Mouse (Mus musculus) embryonic facial prominence, embryonic 10.5 days (tissue): ENCODE data around the gene Spata22. TPM values are rescaled to one million over a fixed set of nuclear protein-coding genes. Genes with fewer than 3 reads are reported as not detected.
"Not testable (repeated sequence)": the region's sequence is repeated elsewhere in the genome, so short reads cannot be mapped to it uniquely, and the experiment has no call there.

ENCODE experiments used
- DNase-seq: peaks from one replicate; pipeline ENCODE4 v3.0.0-alpha.2; 2017; ENCODE audit warnings: low spot score
- H3K27ac ChIP-seq: fragments of 300-500 bp; sonication (generic); replicated peaks from 2 replicates; pipeline ENCODE4 v1.5.1; 2016; ENCODE audit warnings: mild to moderate bottlenecking
- H3K27me3 ChIP-seq: fragments of 300-500 bp; sonication (generic); replicated peaks from 2 replicates; pipeline ENCODE4 v1.6.1; 2016; ENCODE audit warnings: low read depth, mild to moderate bottlenecking; ENCODE audit not compliant: poor library complexity, severe bottlenecking
- H3K36me3 ChIP-seq: fragments of 300-500 bp; sonication (generic); replicated peaks from 2 replicates; pipeline ENCODE4 v1.6.1; 2016; ENCODE audit warnings: mild to moderate bottlenecking, moderate library complexity
- H3K4me1 ChIP-seq: fragments of 300-500 bp; sonication (generic); 2 replicates; pipeline ENCODE4 v1.6.1; 2016
- H3K4me3 ChIP-seq: fragments of 300-500 bp; sonication (generic); 2 replicates; pipeline ENCODE4 v1.5.1; 2016; ENCODE audit warnings: mild to moderate bottlenecking, moderate library complexity
- H3K9me3 ChIP-seq: fragments of 300-500 bp; sonication (generic); 2 replicates; pipeline ENCODE4 v1.6.1; 2016; ENCODE audit warnings: mild to moderate bottlenecking
- WGBS: fragments of 180-500 bp; shearing (Covaris S2); methylation state at CpG from one replicate; pipeline ENCODE4 v1.1.7; 2016; 5-methylcytosine and 5-hydroxymethylcytosine counted together
- polyA plus RNA-seq: library from polyadenylated mRNA; unstranded; fragments of >200 nt; fragmentation: Nextera tagmentation; extraction: Ambion mirVana; gene quantifications from 2 replicates; pipeline ENCODE4 v1.2.1, GENCODE M21; 2016

Spata22 gene
- polyA plus RNA-seq, result not detected in 2 replicates

GRCm38 (mm10) chr11:73329442-73329841 is at the start of gene Spata22, which contains the start of the genes Aspa and Gm49340:
Gene Spata22 (plus strand): TSS chr11:73329741.
Gene Aspa (minus strand): TSS chr11:73329596.
Gene Gm49340 (plus strand): TSS chr11:73329741.
- Histone ChIP-seq H3K9me3 (peaks cover 4% of the 10 kb centered on the region; the same call in 1 of the 2 replicates), H3K27me3 (no peaks in the 10 kb centered on the region), H3K36me3 (no peaks in the 10 kb centered on the region), H3K4me3 (no peak within 1 kb of the TSS), H3K4me1 (no peaks in the 10 kb centered on the region), H3K27ac (no peak within 1 kb of the TSS)
- WGBS, result 87% methylated on average over 27 of the region's 27 CpGs
- DNase-seq, result no peak

DNA sequence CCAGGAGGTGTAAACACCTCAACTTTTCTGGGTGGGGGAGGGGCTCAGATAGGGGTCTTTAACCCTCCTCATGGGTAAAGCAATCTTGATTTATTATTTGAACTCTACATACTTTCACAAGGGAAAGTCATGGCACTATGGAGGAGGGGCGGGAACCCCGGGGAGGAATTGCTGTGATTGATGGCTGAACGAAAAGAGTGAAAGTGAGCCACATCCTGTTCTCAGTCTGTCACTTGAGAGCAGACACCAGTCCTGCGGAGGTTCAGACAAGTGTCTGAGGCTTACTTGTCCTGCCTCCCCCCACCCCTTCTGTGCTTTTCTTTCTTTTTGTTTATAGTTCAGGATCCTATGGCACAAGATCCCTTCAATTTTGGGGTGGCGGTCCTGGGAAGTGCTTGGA is 48.8 kb upstream of the Spata22 start:
- no peaks in the 10 kb centered on the region for H3K36me3 ChIP-seq
- no peaks in the 10 kb centered on the region for H3K27me3 ChIP-seq
- WGBS, result 46% methylated on average over 5 of the region's 5 CpGs
- no peak overlapping the region for H3K4me3 ChIP-seq
- H3K4me1 ChIP-seq, result peaks cover 33% of the 10 kb centered on the region
- no peak for DNase-seq
- H3K27ac ChIP-seq, result no peak overlapping the region
- H3K9me3 ChIP-seq, result no peaks in the 10 kb centered on the region

DNA sequence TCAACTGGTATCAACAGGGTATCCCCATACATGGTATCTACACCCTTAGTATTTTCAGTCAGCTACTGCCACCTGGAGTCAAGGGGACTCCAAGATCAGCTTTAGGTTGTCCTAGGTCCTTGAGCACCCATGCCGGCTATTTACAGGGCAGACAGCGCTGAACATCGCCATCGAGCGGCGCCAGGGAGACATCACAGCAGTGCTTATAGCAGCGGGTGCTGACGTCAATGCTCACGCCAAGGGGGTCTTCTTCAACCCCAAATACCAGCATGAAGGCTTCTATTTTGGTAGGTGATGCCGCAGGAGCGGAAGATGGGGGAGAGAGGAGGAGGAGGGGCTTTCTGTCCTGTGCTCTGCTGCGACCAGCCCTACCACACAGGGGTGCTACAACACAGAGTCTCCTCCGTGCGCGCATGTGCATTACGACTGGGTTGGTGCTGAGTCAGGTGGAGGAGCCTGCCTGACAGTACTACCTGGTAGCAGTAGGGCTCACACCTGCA is 48.0 kb upstream of the Spata22 start:
- WGBS, result 6% methylated on average over 16 of the region's 16 CpGs
- H3K4me1 ChIP-seq, result peaks cover 33% of the 10 kb centered on the region
- no peaks in the 10 kb centered on the region for H3K9me3 ChIP-seq
- no peaks in the 10 kb centered on the region for H3K36me3 ChIP-seq
- H3K4me3 ChIP-seq, result peak overlapping the region; percentile 53
- H3K27me3 ChIP-seq, result no peaks in the 10 kb centered on the region
- H3K27ac ChIP-seq, result no peak overlapping the region
- peak; percentile 68 for DNase-seq

DNA sequence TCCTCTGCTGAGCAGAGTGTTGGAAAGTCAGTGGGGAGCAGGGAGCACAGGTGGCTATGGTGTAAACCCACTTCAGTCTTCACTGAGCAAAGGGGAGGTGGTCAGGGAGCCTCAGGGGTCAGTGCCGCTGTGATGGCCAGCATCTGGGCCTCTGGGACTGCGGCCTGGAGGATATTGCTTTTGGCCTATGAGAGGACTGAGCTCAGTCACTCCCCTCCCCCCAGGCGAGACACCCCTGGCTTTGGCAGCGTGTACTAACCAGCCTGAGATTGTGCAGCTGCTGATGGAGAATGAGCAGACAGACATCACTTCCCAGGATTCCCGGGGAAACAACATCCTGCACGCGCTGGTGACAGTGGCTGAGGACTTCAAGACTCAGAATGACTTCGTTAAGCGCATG is 46.2 kb upstream of the Spata22 start:
- no peaks in the 10 kb centered on the region for H3K36me3 ChIP-seq
- no peak overlapping the region for H3K4me3 ChIP-seq
- peak overlapping the region; percentile 26; the same call in 1 of the 2 replicates for H3K27ac ChIP-seq
- peaks cover 33% of the 10 kb centered on the region for H3K4me1 ChIP-seq
- H3K9me3 ChIP-seq, result no peaks in the 10 kb centered on the region
- 70% methylated on average over 9 of the region's 9 CpGs for WGBS
- no peaks in the 10 kb centered on the region for H3K27me3 ChIP-seq
- no peak for DNase-seq

- no peak for DNase-seq
- Histone ChIP-seq H3K4me1 (peaks cover 33% of the 10 kb centered on the region), H3K27me3 (no peaks in the 10 kb centered on the region), H3K27ac (0 out of 2 replicates have a peak overlapping the region, but pooled peaks have one; percentile 26), H3K4me3 (no peak overlapping the region), H3K9me3 (no peaks in the 10 kb centered on the region), H3K36me3 (no peaks in the 10 kb centered on the region)
- WGBS, result 66% methylated on average over 1 of the region's 1 CpGs
These were observed 45.6 kb upstream of the Spata22 start for GRCm38 (mm10) chr11:73283926-73284325.

- Histone ChIP-seq H3K36me3 (no peaks in the 10 kb centered on the region), H3K9me3 (no peaks in the 10 kb centered on the region), H3K4me1 (peaks cover 33% of the 10 kb centered on the region), H3K27me3 (no peaks in the 10 kb centered on the region), H3K27ac (no peak overlapping the region), H3K4me3 (no peak overlapping the region)
- DNase-seq, result peak; percentile 31
These were observed 45.2 kb upstream of the Spata22 start for GRCm38 (mm10) chr11:73284351-73284750.

GRCm38 (mm10) chr11:73289621-73290020 is 39.9 kb upstream of the Spata22 start:
- Histone ChIP-seq H3K4me3 (no peak overlapping the region), H3K27ac (no peak overlapping the region), H3K4me1 (peaks cover 1% of the 10 kb centered on the region), H3K27me3 (no peaks in the 10 kb centered on the region), H3K36me3 (no peaks in the 10 kb centered on the region), H3K9me3 (no peaks in the 10 kb centered on the region)
- WGBS, result 84% methylated on average over 1 of the region's 1 CpGs
- no peak for DNase-seq

DNA sequence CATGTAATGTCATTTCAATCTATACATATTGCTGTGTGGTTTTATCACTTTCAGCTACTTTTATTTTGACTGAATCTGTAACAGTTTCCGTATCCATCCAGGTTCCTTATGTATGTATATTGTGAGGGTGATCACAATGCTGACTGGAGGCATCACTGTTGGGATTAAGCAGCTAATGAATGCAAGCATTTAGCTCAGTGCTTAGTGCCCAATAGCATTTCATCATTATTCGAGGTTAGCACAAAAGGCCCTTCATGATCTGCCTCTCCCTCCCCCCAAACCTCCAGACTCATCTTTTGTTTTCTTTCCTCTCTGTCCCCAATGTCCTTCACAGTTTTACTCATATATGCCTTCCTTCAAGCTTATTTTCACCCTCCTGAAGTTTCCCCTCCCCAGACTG is 26.4 kb upstream of the Spata22 start:
- H3K27me3 ChIP-seq, result no peaks in the 10 kb centered on the region
- 40% methylated on average over 2 of the region's 2 CpGs for WGBS
- no peak overlapping the region for H3K27ac ChIP-seq
- no peaks in the 10 kb centered on the region for H3K9me3 ChIP-seq
- DNase-seq, result no peak
- no peak overlapping the region for H3K4me3 ChIP-seq
- no peaks in the 10 kb centered on the region for H3K4me1 ChIP-seq
- no peaks in the 10 kb centered on the region for H3K36me3 ChIP-seq

GRCm38 (mm10) chr11:73315961-73316360 is 13.6 kb upstream of the Spata22 start:
- Histone ChIP-seq H3K27ac (no peak overlapping the region), H3K4me1 (no peaks in the 10 kb centered on the region), H3K27me3 (no peaks in the 10 kb centered on the region), H3K9me3 (no peaks in the 10 kb centered on the region), H3K4me3 (no peak overlapping the region), H3K36me3 (no peaks in the 10 kb centered on the region)
- WGBS, result 49% methylated on average over 3 of the region's 3 CpGs
- DNase-seq, result no peak

GRCm38 (mm10) chr11:73318581-73318980 is 11.0 kb upstream of the Spata22 start:
- not testable (repeated sequence) for H3K27me3 ChIP-seq, H3K9me3 ChIP-seq, DNase-seq, H3K4me3 ChIP-seq, H3K36me3 ChIP-seq, H3K27ac ChIP-seq, H3K4me1 ChIP-seq
- 84% methylated on average over 2 of the region's 2 CpGs for WGBS

DNA sequence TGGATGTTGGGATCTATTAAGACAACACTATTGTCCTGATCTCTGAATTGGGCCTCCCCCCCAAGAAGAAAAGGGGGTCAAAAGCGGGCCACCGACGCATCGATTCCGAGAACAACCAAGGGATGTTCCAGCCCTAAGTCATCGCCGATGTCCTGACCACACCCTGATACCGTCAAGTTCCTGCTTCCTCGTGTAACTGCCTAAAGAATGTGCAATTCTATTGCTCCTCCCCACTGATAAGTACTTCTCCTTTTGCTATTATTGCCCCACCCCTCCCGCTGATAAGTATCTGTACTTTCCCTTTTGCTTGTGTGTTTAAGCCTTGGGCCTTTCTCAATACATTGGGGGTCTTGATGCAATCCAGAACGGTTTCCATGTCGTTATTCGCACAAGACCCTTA is 8.5 kb upstream of the Spata22 start:
- not testable (repeated sequence) for H3K36me3 ChIP-seq, H3K27me3 ChIP-seq, H3K4me1 ChIP-seq, H3K27ac ChIP-seq, H3K4me3 ChIP-seq, DNase-seq, H3K9me3 ChIP-seq
- WGBS, result 95% methylated on average over 13 of the region's 13 CpGs

DNA sequence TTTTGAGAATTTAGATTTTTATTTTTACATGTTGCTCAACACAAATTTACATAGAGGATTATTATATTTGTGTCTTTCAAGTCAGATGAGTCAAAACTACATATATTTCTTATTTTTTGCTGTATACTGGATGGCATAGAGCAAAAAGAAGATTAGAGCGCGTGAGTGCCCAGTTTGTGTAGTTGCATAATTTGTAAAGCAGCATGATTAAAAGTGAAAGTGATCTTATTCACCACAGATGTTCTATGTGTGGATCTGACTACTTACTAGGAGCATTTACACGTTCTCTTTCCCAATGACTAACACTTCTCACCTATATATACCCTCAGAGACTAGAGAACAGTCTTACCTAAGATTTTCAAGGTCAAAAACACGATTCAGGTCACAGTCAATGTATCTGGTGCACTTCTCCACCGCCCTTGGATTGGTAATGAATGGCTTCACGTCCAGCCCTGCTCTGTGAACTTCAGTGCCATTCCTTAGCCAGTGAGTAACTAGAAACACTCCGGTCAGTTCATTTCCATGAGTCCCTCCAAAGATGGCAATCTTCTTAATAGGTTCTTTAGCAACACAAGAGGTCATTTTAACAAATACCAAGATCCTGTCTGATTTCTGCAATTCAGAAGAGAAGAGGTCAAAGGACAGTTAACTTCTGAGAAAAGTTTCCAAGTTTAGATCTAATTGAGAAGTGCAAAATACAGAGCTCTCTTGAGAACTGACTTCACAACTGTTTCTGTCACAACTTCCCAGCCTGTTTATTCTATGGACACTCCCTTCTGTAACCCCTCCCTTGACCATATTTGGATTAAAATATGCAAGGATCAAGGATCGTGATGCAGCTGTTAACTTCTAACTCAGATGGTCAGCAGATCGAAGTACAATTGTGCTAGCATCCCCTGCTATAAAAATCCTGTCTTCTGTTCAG is 5.4 kb upstream of the Spata22 start:
- Histone ChIP-seq H3K4me3 (no peak overlapping the region), H3K9me3 (no peaks in the 10 kb centered on the region; the same call in 1 of the 2 replicates), H3K4me1 (no peaks in the 10 kb centered on the region), H3K27ac (no peak overlapping the region), H3K27me3 (no peaks in the 10 kb centered on the region), H3K36me3 (no peaks in the 10 kb centered on the region)
- WGBS, result 74% methylated on average over 9 of the region's 9 CpGs
- DNase-seq, result no peak

GRCm38 (mm10) chr11:73326485-73326886 is 3.1 kb upstream of the Spata22 start:
- WGBS, result 53% methylated on average over 12 of the region's 12 CpGs
- Histone ChIP-seq H3K27ac (no peak overlapping the region), H3K4me3 (no peak overlapping the region), H3K4me1 (no peaks in the 10 kb centered on the region), H3K9me3 (peaks cover 4% of the 10 kb centered on the region; the same call in 1 of the 2 replicates), H3K27me3 (no peaks in the 10 kb centered on the region), H3K36me3 (no peaks in the 10 kb centered on the region)
- no peak for DNase-seq
